Mouse (Mus musculus): ENCODE results near the gene Adig. TPM values are rescaled to one million over a fixed set of nuclear protein-coding genes. Genes with fewer than 3 reads are reported as not detected.

Gene Adig
- total and polyA plus RNA-seq, 3 experiments: not detected

- in situ Hi-C loops (cut with MboI; ENCODE audit: low pct_ligation_motif_present, low pct_unique_long_range_greater_than_20kb, low sequenced_read_pairs) (no loop called here), dilution Hi-C loops (cut with MboI; ENCODE audit: extremely low pct_ligation_motif_present, extremely low pct_unique_long_range_greater_than_20kb, low sequenced_read_pairs) (no loop called here)
- H3K4me1 ChIP-seq (ENCODE audit: control insufficient read depth in 1 of 2, insufficient read depth in 2 of 2): peaks cover 0 to 2% of the 10 kb centered on the region in 2 experiments; a peak in 1 of 4 replicates
- H3K79me2 ChIP-seq (replicated peaks; ENCODE audit: control insufficient read depth, extremely low read depth, insufficient read depth, poor library complexity, severe bottlenecking): no peaks in the 10 kb centered on the region
- no peak overlapping the region for H3K27ac ChIP-seq (ENCODE audit: insufficient read depth, low read depth)
- H3K9ac ChIP-seq (ENCODE audit: insufficient read depth, low read depth): no peak overlapping the region
- DNase-seq (ENCODE audit: extremely low read depth): no peak
- H3K4me3 ChIP-seq (replicated peaks in 1 of 3; ENCODE audit: low read depth in 2 of 3, low read length in 2 of 3, poor library complexity in 1 of 3): no peak overlapping the region
- H3K9me3 ChIP-seq (replicated peaks; ENCODE audit: low read length): peaks cover 4% of the 10 kb centered on the region
- peaks cover 1% of the 10 kb centered on the region for H3K27me3 ChIP-seq (replicated peaks)
- no peak overlapping the region for H3K4me2 ChIP-seq (ENCODE audit: insufficient read depth, low read depth, poor library complexity, severe bottlenecking)
- no peak for TF ChIP-seq MAZ (IDR thresholded peaks at IDR 0.05; ENCODE audit: low read depth, low read length)
- no peak for TF ChIP-seq KAT2A (IDR thresholded peaks at IDR 0.05; ENCODE audit: insufficient replicate concordance, low read length)
- TF ChIP-seq EP300 (IDR thresholded peaks at IDR 0.05; ENCODE audit: low read length): no peak
- no peak for TF ChIP-seq ETS1 (conservative IDR thresholded peaks at IDR 0.05; ENCODE audit: low read depth, low read length)
- TF ChIP-seq HCFC1 (IDR thresholded peaks at IDR 0.05; ENCODE audit: low read depth, low read length): no peak
- no peak for TF ChIP-seq MYC (IDR thresholded peaks at IDR 0.05; ENCODE audit: low read depth, low read length)
- no peak for TF ChIP-seq ZNF384 (IDR thresholded peaks at IDR 0.05; ENCODE audit: low read depth, low read length)
- no peak for TF ChIP-seq TCF12 (IDR thresholded peaks at IDR 0.05; ENCODE audit: low read depth, low read length)
- TF ChIP-seq MAX (IDR thresholded peaks at IDR 0.05; ENCODE audit: low read length): no peak
- TF ChIP-seq NRF1 (IDR thresholded peaks at IDR 0.05; ENCODE audit: low read depth, low read length): no peak
- no peak for TF ChIP-seq JUN (IDR thresholded peaks at IDR 0.05; ENCODE audit: insufficient read depth, low read depth, low read length)
- TF ChIP-seq MXI1 (IDR thresholded peaks at IDR 0.05; ENCODE audit: low read depth, low read length): no peak
- TF ChIP-seq POLR2A (IDR thresholded peaks at IDR 0.05; ENCODE audit: low read depth, low read length): no peak
- no peak for TF ChIP-seq PAX5 (IDR thresholded peaks at IDR 0.05; ENCODE audit: low read length)
- TF ChIP-seq GABPA (IDR thresholded peaks at IDR 0.05; ENCODE audit: insufficient replicate concordance, low read depth, low read length): no peak
- no peaks in the 10 kb centered on the region for H3K36me3 ChIP-seq (replicated peaks in 1 of 2; ENCODE audit: control insufficient read depth in 1 of 2, insufficient read depth in 1 of 2, low read length in 1 of 2)
Measured at GRCm38 (mm10) chr2:158518583-158518982, 16.2 kb downstream of the Adig start.

- in situ Hi-C loops (cut with MboI; ENCODE audit: low pct_ligation_motif_present, low pct_unique_long_range_greater_than_20kb, low sequenced_read_pairs) (no loop called here), dilution Hi-C loops (cut with MboI; ENCODE audit: extremely low pct_ligation_motif_present, extremely low pct_unique_long_range_greater_than_20kb, low sequenced_read_pairs) (no loop called here)
- peaks cover 3% of the 10 kb centered on the region for H3K27me3 ChIP-seq (replicated peaks)
- H3K36me3 ChIP-seq (replicated peaks in 1 of 2; ENCODE audit: control insufficient read depth in 1 of 2, insufficient read depth in 1 of 2, low read length in 1 of 2): no peaks in the 10 kb centered on the region
- H3K27ac ChIP-seq (ENCODE audit: insufficient read depth, low read depth): no peak overlapping the region
- no peak overlapping the region for H3K4me2 ChIP-seq (ENCODE audit: insufficient read depth, low read depth, poor library complexity, severe bottlenecking)
- H3K9me3 ChIP-seq (replicated peaks; ENCODE audit: low read length): peaks cover 4% of the 10 kb centered on the region
- TF ChIP-seq JUN (IDR thresholded peaks at IDR 0.05; ENCODE audit: insufficient read depth, low read depth, low read length) (no peak), MAFK (IDR thresholded peaks at IDR 0.05; ENCODE audit: insufficient replicate concordance, low read length) (no peak), E2F4 (IDR thresholded peaks at IDR 0.05; ENCODE audit: insufficient replicate concordance, low read depth, low read length) (no peak), ZMIZ1 (IDR thresholded peaks at IDR 0.05; ENCODE audit: low read depth, low read length) (no peak), MEF2A (IDR thresholded peaks at IDR 0.05; ENCODE audit: borderline replicate concordance, low read depth, low read length) (no peak), TBP (conservative IDR thresholded peaks at IDR 0.05; ENCODE audit: low read depth, low read length) (no peak), PAX5 (IDR thresholded peaks at IDR 0.05; ENCODE audit: low read length) (no peak), RCOR1 (conservative IDR thresholded peaks at IDR 0.05; ENCODE audit: low read depth, low read length) (no peak), POLR2AphosphoS2 (IDR thresholded peaks at IDR 0.05; ENCODE audit: low read depth, low read length) (no peak), CHD1 (IDR thresholded peaks at IDR 0.05; ENCODE audit: low read depth, low read length) (no peak), UBTF (IDR thresholded peaks at IDR 0.05; ENCODE audit: low read depth, low read length) (no peak), NELFE (IDR thresholded peaks at IDR 0.05; ENCODE audit: low read depth, low read length) (no peak)
- H3K4me1 ChIP-seq (ENCODE audit: control insufficient read depth in 1 of 2, insufficient read depth in 2 of 2): peaks cover 0 to 2% of the 10 kb centered on the region in 2 experiments; a peak in 1 of 4 replicates
- H3K4me3 ChIP-seq (replicated peaks in 1 of 3; ENCODE audit: low read depth in 2 of 3, low read length in 2 of 3, poor library complexity in 1 of 3): no peak overlapping the region
- H3K79me2 ChIP-seq (replicated peaks; ENCODE audit: control insufficient read depth, extremely low read depth, insufficient read depth, poor library complexity, severe bottlenecking): no peaks in the 10 kb centered on the region
- no peak overlapping the region for H3K9ac ChIP-seq (ENCODE audit: insufficient read depth, low read depth)
- no peak for DNase-seq (ENCODE audit: extremely low read depth)
Measured at GRCm38 (mm10) chr2:158519071-158519470, 16.7 kb downstream of the Adig start.

Data from CH12.LX (cell line).